Mouse (Mus musculus): ENCODE data around the gene Sbno2. TPM values are rescaled to one million over a fixed set of nuclear protein-coding genes. Genes with fewer than 3 reads are reported as not detected.

Gene Sbno2
- polyA plus RNA-seq, 1 experiment from 2014 or later: 10.3 TPM

- Histone ChIP-seq H3K9me3 (ENCODE audit: control insufficient read depth, low read length) (no peaks in the 10 kb centered on the region), H3K4me1 (ENCODE audit: control insufficient read depth, insufficient read depth, low read depth, low read length) (no peaks in the 10 kb centered on the region), H3K27me3 (replicated peaks; ENCODE audit: control insufficient read depth, insufficient read depth, low read length) (peaks cover 36% of the 10 kb centered on the region), H3K9ac (ENCODE audit: low read depth, low read length) (no peak overlapping the region), H3K4me3 (ENCODE audit: low read length) (no peak overlapping the region), H3K27ac (ENCODE audit: low read depth, low read length) (no peak overlapping the region), H3K36me3 (ENCODE audit: control insufficient read depth, insufficient read depth, low read length) (no peaks in the 10 kb centered on the region), H3K4me2 (ENCODE audit: low read length) (no peak overlapping the region)
- ATAC-seq: no peak
- 83% methylated on average over 14 of the region's 14 CpGs for whole genome bisulfite sequencing
These were observed 87.6 kb downstream of the Sbno2 start for GRCm38 (mm10) chr10:80017771-80018170.

GRCm38 (mm10) chr10:80017361-80017760 is 88.0 kb downstream of the Sbno2 start:
- no peak overlapping the region for H3K9ac ChIP-seq (ENCODE audit: low read depth, low read length)
- H3K36me3 ChIP-seq (ENCODE audit: control insufficient read depth, insufficient read depth, low read length): no peaks in the 10 kb centered on the region
- H3K27me3 ChIP-seq (replicated peaks; ENCODE audit: control insufficient read depth, insufficient read depth, low read length): peaks cover 36% of the 10 kb centered on the region
- H3K9me3 ChIP-seq (ENCODE audit: control insufficient read depth, low read length): no peaks in the 10 kb centered on the region
- no peak for ATAC-seq
- no peaks in the 10 kb centered on the region for H3K4me1 ChIP-seq (ENCODE audit: control insufficient read depth, insufficient read depth, low read depth, low read length)
- H3K4me3 ChIP-seq (ENCODE audit: low read length): no peak overlapping the region
- H3K27ac ChIP-seq (ENCODE audit: low read depth, low read length): no peak overlapping the region
- no peak overlapping the region for H3K4me2 ChIP-seq (ENCODE audit: low read length)
- 54% methylated on average over 2 of the region's 3 CpGs for WGBS

DNA sequence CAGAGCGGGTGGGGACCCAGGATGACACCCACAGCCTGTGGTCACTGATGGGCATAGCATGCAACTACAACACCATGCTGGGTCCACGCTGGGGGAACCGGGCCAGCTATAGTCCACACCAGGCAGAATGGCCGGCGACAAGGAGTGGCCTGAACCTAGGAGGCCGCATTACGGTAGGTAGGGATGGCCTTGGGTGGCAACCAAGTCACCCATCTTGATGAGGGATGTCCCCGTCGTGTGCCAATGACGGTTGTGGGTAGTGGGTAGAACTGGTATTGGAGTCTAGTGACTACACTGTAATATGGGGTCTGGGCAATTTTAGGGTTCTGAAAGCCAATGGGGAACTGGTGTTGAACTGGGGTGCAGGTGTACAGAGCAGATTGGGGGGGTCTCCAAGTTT is 88.4 kb downstream of the Sbno2 start:
- WGBS: 86% methylated on average over 10 of the region's 10 CpGs
- H3K4me3 ChIP-seq (ENCODE audit: low read length): no peak overlapping the region
- no peak overlapping the region for H3K27ac ChIP-seq (ENCODE audit: low read depth, low read length)
- peaks cover 38% of the 10 kb centered on the region for H3K27me3 ChIP-seq (replicated peaks; ENCODE audit: control insufficient read depth, insufficient read depth, low read length)
- no peak overlapping the region for H3K4me2 ChIP-seq (ENCODE audit: low read length)
- H3K9ac ChIP-seq (ENCODE audit: low read depth, low read length): no peak overlapping the region
- no peaks in the 10 kb centered on the region for H3K9me3 ChIP-seq (ENCODE audit: control insufficient read depth, low read length)
- peaks cover 1% of the 10 kb centered on the region for H3K36me3 ChIP-seq (ENCODE audit: control insufficient read depth, insufficient read depth, low read length)
- H3K4me1 ChIP-seq (ENCODE audit: control insufficient read depth, insufficient read depth, low read depth, low read length): no peaks in the 10 kb centered on the region
- ATAC-seq: no peak

- 74% methylated on average over 11 of the region's 11 CpGs for WGBS
- no peak for ATAC-seq
- no peak within 1 kb of the TSS for H3K9ac ChIP-seq (ENCODE audit: low read depth, low read length)
- no peaks in the 10 kb centered on the region for H3K4me1 ChIP-seq (ENCODE audit: control insufficient read depth, insufficient read depth, low read depth, low read length)
- peaks cover 42% of the 10 kb centered on the region for H3K27me3 ChIP-seq (replicated peaks; ENCODE audit: control insufficient read depth, insufficient read depth, low read length)
- H3K4me2 ChIP-seq (ENCODE audit: low read length): no peak within 1 kb of the TSS
- no peak within 1 kb of the TSS for H3K27ac ChIP-seq (ENCODE audit: low read depth, low read length)
- peaks cover 6% of the 10 kb centered on the region for H3K36me3 ChIP-seq (ENCODE audit: control insufficient read depth, insufficient read depth, low read length)
- H3K9me3 ChIP-seq (ENCODE audit: control insufficient read depth, low read length): peaks cover 4% of the 10 kb centered on the region; the same call in 1 of the 2 replicates
- H3K4me3 ChIP-seq (ENCODE audit: low read length): no peak within 1 kb of the TSS
These were observed 88.9 kb downstream of the Sbno2 start, which contains the start of gene Arhgap45 for GRCm38 (mm10) chr10:80016511-80016910. TSS of gene Arhgap45 (plus strand) at chr10:80016653.

DNA sequence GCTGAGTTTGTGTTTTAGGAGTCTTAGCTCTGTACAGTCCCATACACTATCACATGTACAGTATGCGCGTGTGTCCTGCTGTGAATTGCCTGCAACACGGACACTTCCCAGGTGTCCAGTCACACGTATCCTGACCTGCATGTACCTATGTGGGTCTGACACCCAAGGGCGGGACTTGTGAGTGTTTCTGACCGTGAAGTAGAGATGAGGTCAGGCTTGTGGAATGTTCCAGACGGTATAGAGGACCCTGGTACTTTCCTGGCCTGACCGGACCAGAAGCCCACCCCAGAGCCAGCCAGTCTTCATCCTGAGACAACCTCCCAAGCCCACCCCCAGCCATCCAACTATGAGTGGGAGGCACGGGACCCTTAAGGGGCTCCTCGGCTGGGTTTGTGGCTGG is 89.8 kb downstream of the Sbno2 start:
- WGBS: 87% methylated on average over 10 of the region's 10 CpGs
- no peak for ATAC-seq
- no peak overlapping the region for H3K27ac ChIP-seq (ENCODE audit: low read depth, low read length)
- peaks cover 14% of the 10 kb centered on the region for H3K36me3 ChIP-seq (ENCODE audit: control insufficient read depth, insufficient read depth, low read length)
- H3K4me2 ChIP-seq (ENCODE audit: low read length): no peak overlapping the region
- no peak overlapping the region for H3K9ac ChIP-seq (ENCODE audit: low read depth, low read length)
- peaks cover 43% of the 10 kb centered on the region for H3K27me3 ChIP-seq (replicated peaks; ENCODE audit: control insufficient read depth, insufficient read depth, low read length)
- no peak overlapping the region for H3K4me3 ChIP-seq (ENCODE audit: low read length)
- peaks cover 11% of the 10 kb centered on the region for H3K9me3 ChIP-seq (ENCODE audit: control insufficient read depth, low read length)
- no peaks in the 10 kb centered on the region for H3K4me1 ChIP-seq (ENCODE audit: control insufficient read depth, insufficient read depth, low read depth, low read length)

- Histone ChIP-seq H3K36me3 (ENCODE audit: control insufficient read depth, insufficient read depth, low read length) (peaks cover 21% of the 10 kb centered on the region), H3K9ac (ENCODE audit: low read depth, low read length) (no peak overlapping the region), H3K27me3 (replicated peaks; ENCODE audit: control insufficient read depth, insufficient read depth, low read length) (peaks cover 37% of the 10 kb centered on the region), H3K4me3 (ENCODE audit: low read length) (no peak overlapping the region), H3K4me2 (ENCODE audit: low read length) (no peak overlapping the region), H3K4me1 (ENCODE audit: control insufficient read depth, insufficient read depth, low read depth, low read length) (no peaks in the 10 kb centered on the region), H3K27ac (ENCODE audit: low read depth, low read length) (no peak overlapping the region), H3K9me3 (ENCODE audit: control insufficient read depth, low read length) (peaks cover 19% of the 10 kb centered on the region)
- WGBS: 25% methylated on average over 28 of the region's 28 CpGs
- ATAC-seq: no peak
These were observed 90.7 kb downstream of the Sbno2 start for GRCm38 (mm10) chr10:80014484-80015290.

- Histone ChIP-seq H3K4me2 (ENCODE audit: low read length) (no peak overlapping the region), H3K27ac (ENCODE audit: low read depth, low read length) (no peak overlapping the region), H3K9ac (ENCODE audit: low read depth, low read length) (no peak overlapping the region), H3K36me3 (ENCODE audit: control insufficient read depth, insufficient read depth, low read length) (peaks cover 28% of the 10 kb centered on the region), H3K4me3 (ENCODE audit: low read length) (no peak overlapping the region), H3K9me3 (ENCODE audit: control insufficient read depth, low read length) (peaks cover 25% of the 10 kb centered on the region), H3K27me3 (replicated peaks; ENCODE audit: control insufficient read depth, insufficient read depth, low read length) (peaks cover 26% of the 10 kb centered on the region), H3K4me1 (ENCODE audit: control insufficient read depth, insufficient read depth, low read depth, low read length) (no peaks in the 10 kb centered on the region)
- ATAC-seq: no peak
- WGBS: 39% methylated on average over 25 of the region's 25 CpGs
These were observed 91.8 kb downstream of the Sbno2 start for GRCm38 (mm10) chr10:80013609-80014008.

DNA sequence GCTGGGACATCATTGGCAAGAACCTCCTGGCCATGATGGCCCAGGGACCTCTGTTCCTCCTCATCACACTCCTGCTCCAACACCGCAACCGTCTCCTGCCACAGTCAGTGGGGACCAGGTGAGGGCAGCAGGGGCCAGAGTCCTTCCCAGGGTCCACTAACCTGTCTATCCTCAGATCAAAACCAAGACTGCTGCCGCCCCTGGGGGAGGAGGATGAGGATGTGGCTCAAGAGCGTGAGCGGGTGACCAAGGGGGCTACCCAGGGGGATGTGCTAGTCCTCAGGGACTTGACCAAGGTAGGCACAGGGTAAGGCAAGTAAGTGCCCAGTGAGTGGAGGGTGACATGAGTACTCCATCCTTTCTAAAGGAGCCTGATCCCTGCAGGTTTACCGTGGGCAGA is 93.6 kb downstream of the Sbno2 start:
- peaks cover 25% of the 10 kb centered on the region for H3K9me3 ChIP-seq (ENCODE audit: control insufficient read depth, low read length)
- 91% methylated on average over 6 of the region's 6 CpGs for WGBS
- H3K9ac ChIP-seq (ENCODE audit: low read depth, low read length): no peak overlapping the region
- no peak overlapping the region for H3K27ac ChIP-seq (ENCODE audit: low read depth, low read length)
- no peak overlapping the region for H3K4me3 ChIP-seq (ENCODE audit: low read length)
- H3K4me2 ChIP-seq (ENCODE audit: low read length): no peak overlapping the region
- peaks cover 28% of the 10 kb centered on the region for H3K36me3 ChIP-seq (ENCODE audit: control insufficient read depth, insufficient read depth, low read length)
- no peak for ATAC-seq
- no peaks in the 10 kb centered on the region for H3K4me1 ChIP-seq (ENCODE audit: control insufficient read depth, insufficient read depth, low read depth, low read length)
- H3K27me3 ChIP-seq (replicated peaks; ENCODE audit: control insufficient read depth, insufficient read depth, low read length): peaks cover 26% of the 10 kb centered on the region

Measured in hindbrain, embryonic 16.5 days (tissue).